Mouse (Mus musculus) liver, embryonic 11.5 days (tissue): ENCODE measurements around the gene Ankrd54. TPM values are rescaled to one million over a fixed set of nuclear protein-coding genes. Genes with fewer than 3 reads are reported as not detected.

Experiments
- ATAC-seq: fragments of 200-750 bp; cut with Nextera tagmentation; replicated peaks from 2 replicates; pipeline ENCODE4 v1.8.0; 2017; ENCODE audit warnings: moderate number of reproducible peaks, mild to moderate bottlenecking, moderate TSS enrichment, moderate library complexity; ENCODE audit not compliant: low FRiP score
- DNase-seq: peaks from one replicate; pipeline ENCODE4 v3.0.0-alpha.2; 2017; ENCODE audit warnings: low spot score
- H3K27ac ChIP-seq: fragments of 300-500 bp; sonication (generic); 2 replicates; pipeline ENCODE4 v1.5.1; 2014; ENCODE audit warnings: mild to moderate bottlenecking, low read depth, low read length, control low read depth
- H3K27me3 ChIP-seq: fragments of 300-500 bp; sonication (generic); replicated peaks from 2 replicates; pipeline ENCODE4 v1.6.1; 2014; ENCODE audit warnings: low read length, mixed read lengths; ENCODE audit not compliant: control insufficient read depth, insufficient read depth
- H3K36me3 ChIP-seq: fragments of 300-500 bp; sonication (generic); 2 replicates; pipeline ENCODE4 v1.6.1; 2014; ENCODE audit warnings: mild to moderate bottlenecking, low read length, moderate library complexity, mixed read lengths; ENCODE audit not compliant: control insufficient read depth, insufficient read depth
- H3K4me1 ChIP-seq: fragments of 300-500 bp; sonication (generic); replicated peaks from 2 replicates; pipeline ENCODE4 v1.6.1; 2014; ENCODE audit warnings: low read length, mixed read lengths; ENCODE audit not compliant: control insufficient read depth, insufficient read depth
- H3K4me2 ChIP-seq: fragments of 300-500 bp; sonication (generic); 2 replicates; pipeline ENCODE4 v1.6.1; 2014; ENCODE audit warnings: mild to moderate bottlenecking, control low read depth, moderate library complexity
- H3K4me3 ChIP-seq: fragments of 300-500 bp; sonication (generic); 2 replicates; pipeline ENCODE4 v1.5.1; 2014; ENCODE audit warnings: low read depth, low read length, control low read depth
- H3K9ac ChIP-seq: fragments of 300-500 bp; sonication (generic); 2 replicates; pipeline ENCODE4 v1.6.1; 2014; ENCODE audit warnings: low read depth, low read length, control low read depth
- H3K9me3 ChIP-seq: fragments of 300-500 bp; sonication (generic); 2 replicates; pipeline ENCODE4 v1.6.1; 2016; ENCODE audit warnings: low read length, inconsistent platforms, mixed read lengths; ENCODE audit not compliant: control insufficient read depth
- WGBS: fragments of 180-500 bp; shearing (Covaris S2); extraction: QIAGEN DNeasy Blood & Tissue Kit; methylation state at CpG from one replicate; pipeline ENCODE4 v1.1.7; 2014; 5-methylcytosine and 5-hydroxymethylcytosine counted together
- polyA plus RNA-seq: library from polyadenylated mRNA; unstranded; fragments of >200 nt; fragmentation: Nextera tagmentation; extraction: Ambion mirVana; gene quantifications from 2 replicates; pipeline ENCODE4 v1.2.1, GENCODE M21; 2014

Ankrd54 gene
- polyA plus RNA-seq, 1 experiment from 2014 or later: 57.2 TPM

- ATAC-seq (no peak), DNase-seq (no peak)
- Histone ChIP-seq H3K36me3 (peaks cover 28% of the 10 kb centered on the region), H3K9me3 (no peaks in the 10 kb centered on the region), H3K27ac (no peak overlapping the region), H3K27me3 (no peaks in the 10 kb centered on the region), H3K9ac (no peak overlapping the region), H3K4me2 (no peak overlapping the region), H3K4me3 (no peak overlapping the region), H3K4me1 (no peaks in the 10 kb centered on the region)
- 89% methylated on average over 9 of the region's 9 CpGs for WGBS
These were observed 57.1 kb downstream of the Ankrd54 start for GRCm38 (mm10) chr15:79005581-79005980.

Other genes starting within 250 kb of the Ankrd54 start
- gene Cdc42ep1, start 220.3 kb downstream of the Ankrd54 start, polyA plus RNA-seq: 21.9 and 23.9 TPM in 2 replicates
- gene Lgals2, start 207.4 kb downstream of the Ankrd54 start, polyA plus RNA-seq: 6.9 and 11.4 TPM in 2 replicates
- 40.8 and 43.0 TPM in 2 replicates for gene Gga1, start 185.7 kb downstream of the Ankrd54 start, polyA plus RNA-seq
- gene Gm49510, start 163.2 kb downstream of the Ankrd54 start, polyA plus RNA-seq: 0.55 and 0.99 TPM in 2 replicates
- gene Sh3bp1, start 163.1 kb downstream of the Ankrd54 start, polyA plus RNA-seq: 69.4 and 70.3 TPM in 2 replicates
- 23.7 and 23.8 TPM in 2 replicates for gene Pdxp, start 149.0 kb downstream of the Ankrd54 start, polyA plus RNA-seq
- gene Lgals1, start 136.2 kb downstream of the Ankrd54 start, polyA plus RNA-seq: 761 and 837 TPM in 2 replicates
- 69.6 and 75.3 TPM in 2 replicates for gene Nol12, start 128.0 kb downstream of the Ankrd54 start, polyA plus RNA-seq
- 46.7 and 50.7 TPM in 2 replicates for gene Triobp, start 115.2 kb downstream of the Ankrd54 start, polyA plus RNA-seq
- gene H1f0, start 34.4 kb downstream of the Ankrd54 start, polyA plus RNA-seq: 124 and 138 TPM in 2 replicates
- gene Galr3, start 21.0 kb downstream of the Ankrd54 start, polyA plus RNA-seq: 0.22 and 0.34 TPM in 2 replicates
- 257 and 291 TPM in 2 replicates for gene Eif3l, start 12.3 kb upstream of the Ankrd54 start, polyA plus RNA-seq
- 4.1 and 5.7 TPM in 2 replicates for gene Micall1, start 46.0 kb upstream of the Ankrd54 start, polyA plus RNA-seq
- gene Polr2f, start 78.1 kb upstream of the Ankrd54 start, polyA plus RNA-seq: 432 and 463 TPM in 2 replicates
- gene 1700088E04Rik, start 78.4 kb upstream of the Ankrd54 start, polyA plus RNA-seq: 1.8 and 2.2 TPM in 2 replicates
- gene Sox10, start 102.3 kb upstream of the Ankrd54 start, polyA plus RNA-seq: 0.81 and 0.84 TPM in 2 replicates
- gene Pick1, start 166.3 kb upstream of the Ankrd54 start, polyA plus RNA-seq: 13.5 and 18.0 TPM in 2 replicates
- gene Gm49486, start 166.5 kb upstream of the Ankrd54 start, polyA plus RNA-seq: 0.10 TPM in 1 of 2 replicates, not detected in the other
- gene Slc16a8, start 191.9 kb upstream of the Ankrd54 start, polyA plus RNA-seq: 0.12 TPM in 1 of 2 replicates, not detected in the other
- 2.9 and 4.6 TPM in 2 replicates for gene Baiap2l2, start 222.6 kb upstream of the Ankrd54 start, polyA plus RNA-seq